Mouse (Mus musculus) embryonic fibroblast, embryonic 13.5 days (primary cell): ENCODE data around the gene Cyth1.

Experiments used
- CTCF ChIP-seq: IDR thresholded peaks from 2 replicates; pipeline ENCODE4 v1.5.1; 2011; ENCODE audit warnings: mild to moderate bottlenecking, control low read depth, low read length, moderate library complexity, borderline replicate concordance; ENCODE audit not compliant: insufficient read depth
- POLR2A ChIP-seq: IDR thresholded peaks from 2 replicates; pipeline ENCODE4 v1.6.1; 2011; ENCODE audit warnings: low read depth, mild to moderate bottlenecking, control low read depth, low read length, moderate library complexity

DNA sequence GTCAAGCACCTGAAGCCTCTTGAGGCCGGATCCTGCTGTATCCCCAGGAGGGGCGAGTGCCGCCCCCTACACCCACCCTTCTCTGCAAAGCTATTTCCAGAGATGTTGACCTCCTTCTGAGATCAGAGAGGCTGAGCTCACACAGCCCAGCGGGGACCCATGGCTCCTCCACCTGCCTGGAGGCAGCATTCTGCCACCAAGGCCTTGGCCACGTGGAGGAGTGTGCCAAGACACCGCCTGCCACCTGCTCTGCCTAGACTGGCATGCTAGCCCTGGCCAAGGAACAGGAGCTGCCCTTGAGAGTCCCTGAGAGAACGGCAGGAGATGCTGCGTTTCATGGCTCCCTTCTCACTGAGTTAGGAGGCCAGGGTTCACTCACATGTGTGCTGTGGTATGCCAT is 83.8 kb downstream of the Cyth1 start:
- TF ChIP-seq CTCF (no peak), POLR2A (no peak)
